Mouse (Mus musculus): ENCODE data around the gene Eif3k.

- TF ChIP-seq CTCF (IDR thresholded peaks at IDR 0.05; ENCODE audit: low read depth) (no peak), EP300 (IDR thresholded peaks at IDR 0.05; ENCODE audit: low read depth) (no peak)
These were observed 14.7 kb downstream of the Eif3k start for GRCm38 (mm10) chr7:28966751-28967505.

Measured in liver, postnatal 0 days (tissue).